Mouse (Mus musculus): Measurements from ENCODE around the gene Kcnh1. TPM values are rescaled to one million over a fixed set of nuclear protein-coding genes. Genes with fewer than 3 reads are reported as not detected.
A peak's percentile ranks its signal among the peaks of the same experiment; 100 is the strongest.

Gene Kcnh1
- polyA plus RNA-seq, 1 experiment from 2014 or later, result 0.59 TPM

GRCm38 (mm10) chr1:192497505-192497904, 306.9 kb downstream of the Kcnh1 start:
- no peaks in the 10 kb centered on the region for H3K36me3 ChIP-seq
- no peak for ATAC-seq (ENCODE audit: insufficient number of reproducible peaks, insufficient read depth, low FRiP score, low TSS enrichment, low read depth)
- H3K4me1 ChIP-seq (replicated peaks), result no peaks in the 10 kb centered on the region
- no peak overlapping the region for H3K4me2 ChIP-seq
- H3K27ac ChIP-seq, result no peak overlapping the region
- no peak overlapping the region for H3K4me3 ChIP-seq (replicated peaks)
- no peaks in the 10 kb centered on the region for H3K27me3 ChIP-seq
- H3K9ac ChIP-seq (replicated peaks), result no peak overlapping the region
- no peaks in the 10 kb centered on the region for H3K9me3 ChIP-seq
- 78% methylated on average over 2 of the region's 2 CpGs for WGBS

- H3K4me2 ChIP-seq, result no peak overlapping the region
- H3K27ac ChIP-seq, result no peak overlapping the region
- ATAC-seq (ENCODE audit: insufficient number of reproducible peaks, insufficient read depth, low FRiP score, low TSS enrichment, low read depth), result no peak
- no peaks in the 10 kb centered on the region for H3K36me3 ChIP-seq
- H3K4me3 ChIP-seq (replicated peaks), result no peak overlapping the region
- H3K27me3 ChIP-seq, result no peaks in the 10 kb centered on the region
- 77% methylated on average over 9 of the region's 9 CpGs for WGBS
- H3K4me1 ChIP-seq (replicated peaks), result no peaks in the 10 kb centered on the region
- no peaks in the 10 kb centered on the region for H3K9me3 ChIP-seq
- no peak overlapping the region for H3K9ac ChIP-seq (replicated peaks)
These were observed 311.4 kb downstream of the Kcnh1 start for GRCm38 (mm10) chr1:192502016-192502415.

GRCm38 (mm10) chr1:192502835-192503234, 312.3 kb downstream of the Kcnh1 start:
- Histone ChIP-seq H3K9me3 (no peaks in the 10 kb centered on the region), H3K4me2 (no peak overlapping the region), H3K27ac (no peak overlapping the region), H3K27me3 (no peaks in the 10 kb centered on the region), H3K9ac (replicated peaks) (no peak overlapping the region), H3K4me1 (replicated peaks) (no peaks in the 10 kb centered on the region), H3K36me3 (no peaks in the 10 kb centered on the region), H3K4me3 (replicated peaks) (no peak overlapping the region)
- ATAC-seq (ENCODE audit: insufficient number of reproducible peaks, insufficient read depth, low FRiP score, low TSS enrichment, low read depth), result no peak

GRCm38 (mm10) chr1:192503651-192504050, 313.1 kb downstream of the Kcnh1 start:
- H3K9me3 ChIP-seq, result no peaks in the 10 kb centered on the region
- no peak overlapping the region for H3K4me2 ChIP-seq
- ATAC-seq (ENCODE audit: insufficient number of reproducible peaks, insufficient read depth, low FRiP score, low TSS enrichment, low read depth), result no peak
- H3K27ac ChIP-seq, result no peak overlapping the region
- H3K4me3 ChIP-seq (replicated peaks), result no peak overlapping the region
- H3K4me1 ChIP-seq (replicated peaks), result no peaks in the 10 kb centered on the region
- no peaks in the 10 kb centered on the region for H3K27me3 ChIP-seq
- no peaks in the 10 kb centered on the region for H3K36me3 ChIP-seq
- 87% methylated on average over 4 of the region's 4 CpGs for WGBS
- H3K9ac ChIP-seq (replicated peaks), result no peak overlapping the region

GRCm38 (mm10) chr1:192512821-192513220, 322.2 kb downstream of the Kcnh1 start:
- no peak for ATAC-seq (ENCODE audit: insufficient number of reproducible peaks, insufficient read depth, low FRiP score, low TSS enrichment, low read depth)
- Histone ChIP-seq H3K9me3 (no peaks in the 10 kb centered on the region), H3K27me3 (no peaks in the 10 kb centered on the region), H3K4me1 (replicated peaks) (no peaks in the 10 kb centered on the region), H3K4me2 (no peak overlapping the region), H3K9ac (replicated peaks) (no peak overlapping the region), H3K36me3 (no peaks in the 10 kb centered on the region), H3K4me3 (replicated peaks) (no peak overlapping the region), H3K27ac (no peak overlapping the region)
- 91% methylated on average over 1 of the region's 1 CpGs for WGBS

- Histone ChIP-seq H3K4me2 (no peak overlapping the region), H3K9me3 (no peaks in the 10 kb centered on the region), H3K4me3 (replicated peaks) (no peak overlapping the region), H3K27ac (no peak overlapping the region), H3K4me1 (replicated peaks) (peaks cover 2% of the 10 kb centered on the region; the same call in 1 of the 2 replicates), H3K36me3 (no peaks in the 10 kb centered on the region), H3K27me3 (no peaks in the 10 kb centered on the region), H3K9ac (replicated peaks) (no peak overlapping the region)
- ATAC-seq (ENCODE audit: insufficient number of reproducible peaks, insufficient read depth, low FRiP score, low TSS enrichment, low read depth), result no peak
- 80% methylated on average over 3 of the region's 3 CpGs for WGBS
These were observed 324.8 kb downstream of the Kcnh1 start for GRCm38 (mm10) chr1:192515373-192515772.

GRCm38 (mm10) chr1:192519713-192520112, 329.1 kb downstream of the Kcnh1 start:
- WGBS, result 95% methylated on average over 1 of the region's 1 CpGs
- H3K4me3 ChIP-seq (replicated peaks), result no peak overlapping the region
- H3K9ac ChIP-seq (replicated peaks), result no peak overlapping the region
- no peak for ATAC-seq (ENCODE audit: insufficient number of reproducible peaks, insufficient read depth, low FRiP score, low TSS enrichment, low read depth)
- H3K36me3 ChIP-seq, result no peaks in the 10 kb centered on the region
- H3K4me2 ChIP-seq, result no peak overlapping the region
- H3K27me3 ChIP-seq, result no peaks in the 10 kb centered on the region
- H3K4me1 ChIP-seq (replicated peaks), result peaks cover 18% of the 10 kb centered on the region
- H3K9me3 ChIP-seq, result no peaks in the 10 kb centered on the region
- no peak overlapping the region for H3K27ac ChIP-seq

GRCm38 (mm10) chr1:192520836-192521435, 330.4 kb downstream of the Kcnh1 start:
- no peaks in the 10 kb centered on the region for H3K9me3 ChIP-seq
- no peak for ATAC-seq (ENCODE audit: insufficient number of reproducible peaks, insufficient read depth, low FRiP score, low TSS enrichment, low read depth)
- H3K27ac ChIP-seq, result no peak overlapping the region
- peak overlapping the region; percentile 25 for H3K4me2 ChIP-seq
- no peaks in the 10 kb centered on the region for H3K27me3 ChIP-seq
- H3K4me3 ChIP-seq (replicated peaks), result no peak overlapping the region
- H3K4me1 ChIP-seq (replicated peaks), result peaks cover 25% of the 10 kb centered on the region
- H3K9ac ChIP-seq (replicated peaks), result no peak overlapping the region
- WGBS, result 24% methylated on average over 13 of the region's 13 CpGs
- no peaks in the 10 kb centered on the region for H3K36me3 ChIP-seq

- no peak for ATAC-seq (ENCODE audit: insufficient number of reproducible peaks, insufficient read depth, low FRiP score, low TSS enrichment, low read depth)
- Histone ChIP-seq H3K4me2 (no peak overlapping the region), H3K4me1 (replicated peaks) (peaks cover 33% of the 10 kb centered on the region)
These were observed 332.0 kb downstream of the Kcnh1 start for GRCm38 (mm10) chr1:192522376-192523178.

GRCm38 (mm10) chr1:192525711-192526350, 335.3 kb downstream of the Kcnh1 start:
- Histone ChIP-seq H3K27me3 (no peaks in the 10 kb centered on the region), H3K36me3 (no peaks in the 10 kb centered on the region), H3K9me3 (no peaks in the 10 kb centered on the region), H3K9ac (replicated peaks) (no peak overlapping the region), H3K4me2 (no peak overlapping the region), H3K4me3 (replicated peaks) (no peak overlapping the region), H3K27ac (no peak overlapping the region), H3K4me1 (replicated peaks) (peaks cover 33% of the 10 kb centered on the region)
- WGBS, result 69% methylated on average over 14 of the region's 14 CpGs
- ATAC-seq (ENCODE audit: insufficient number of reproducible peaks, insufficient read depth, low FRiP score, low TSS enrichment, low read depth), result no peak

More at GRCm38 (mm10) chr1:192522376-192523178, 332.0 kb downstream of the Kcnh1 start:
- Histone ChIP-seq H3K27ac (no peak overlapping the region), H3K4me3 (replicated peaks) (no peak overlapping the region), H3K36me3 (no peaks in the 10 kb centered on the region), H3K27me3 (no peaks in the 10 kb centered on the region), H3K9ac (replicated peaks) (no peak overlapping the region), H3K9me3 (no peaks in the 10 kb centered on the region)
- WGBS, result 70% methylated on average over 12 of the region's 12 CpGs

GRCm38 (mm10) chr1:192531490-192532146, 341.0 kb downstream of the Kcnh1 start:
- Histone ChIP-seq H3K4me1 (replicated peaks) (peaks cover 16% of the 10 kb centered on the region), H3K27me3 (no peaks in the 10 kb centered on the region), H3K4me2 (no peak overlapping the region), H3K36me3 (no peaks in the 10 kb centered on the region), H3K27ac (no peak overlapping the region), H3K9me3 (no peaks in the 10 kb centered on the region), H3K9ac (replicated peaks) (no peak overlapping the region), H3K4me3 (replicated peaks) (no peak overlapping the region)
- WGBS, result 67% methylated on average over 2 of the region's 2 CpGs
- no peak for ATAC-seq (ENCODE audit: insufficient number of reproducible peaks, insufficient read depth, low FRiP score, low TSS enrichment, low read depth)

Measured in limb, embryonic 12.5 days (tissue).